ENCODE assay signal across 7 mouse cellular contexts in the genomic region with DNA sequence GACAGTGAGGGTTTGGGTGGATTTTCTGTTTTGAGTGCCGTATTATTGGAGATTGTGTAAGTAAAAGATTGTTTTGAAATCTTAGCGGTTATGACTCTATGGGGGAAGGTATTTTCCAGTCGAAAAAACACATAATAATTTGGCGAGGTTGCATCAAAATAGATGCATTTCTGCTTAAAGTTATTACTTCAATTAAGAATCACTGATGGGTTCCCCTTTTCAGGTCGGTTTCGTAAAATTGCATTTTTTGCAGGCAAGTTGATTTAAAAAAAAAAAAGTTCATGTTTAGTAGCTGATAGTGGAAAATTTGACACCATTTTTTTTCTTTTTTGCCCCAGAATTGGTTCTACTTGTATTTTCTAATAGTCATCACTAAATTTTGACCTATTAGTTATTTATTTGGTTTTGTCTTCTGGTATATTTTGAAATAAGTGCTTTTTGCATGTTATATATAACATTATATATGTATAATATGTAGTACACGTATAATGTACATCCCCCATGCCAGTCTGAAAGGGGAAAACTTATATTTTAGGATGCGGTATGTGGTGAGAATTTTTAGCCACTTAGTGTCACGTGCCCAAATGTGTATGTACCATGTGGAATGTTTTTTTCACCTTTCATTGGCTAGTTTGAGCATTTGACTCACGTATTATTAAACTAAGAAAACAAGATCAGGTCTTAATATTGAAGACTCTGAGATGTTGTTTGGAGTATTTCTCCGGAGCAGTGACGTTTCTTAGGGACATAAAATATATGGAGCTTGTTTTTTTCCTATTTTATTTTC. TPM values are rescaled to one million over a fixed set of nuclear protein-coding genes. Genes with fewer than 3 reads are reported as not detected.
A peak's percentile ranks its signal among the peaks of the same experiment; 100 is the strongest.
DNase-seq lines count a peak whose midpoint lies in the region; ATAC-seq and TF ChIP-seq lines count a peak whose summit lies in the region.

No protein-coding gene starts in this region.

- H3K4me2 ChIP-seq in limb, embryonic 14.5 days (replicated peaks; ENCODE audit: low read depth, low read length, severe bottlenecking): peak overlapping the region; percentile 67
- peak overlapping the region; percentile 74 for H3K4me2 ChIP-seq in stomach, embryonic 16.5 days (ENCODE audit: low read depth, low read length)

- TF ChIP-seq POLR2A in testis, adult 2 months (IDR thresholded peaks at IDR 0.05; ENCODE audit: control insufficient read depth, low read depth, low read length): no peak
- TF ChIP-seq POLR2A in limb, embryonic 14.5 days (IDR thresholded peaks at IDR 0.05; ENCODE audit: borderline replicate concordance, extremely low read depth, insufficient read depth, insufficient read length): no peak

- peaks cover 1% of the 10 kb centered on the region for H3K36me3 ChIP-seq in testis, adult 2 months (ENCODE audit: control insufficient read depth, insufficient read depth, low read length)
- peaks cover 27% of the 10 kb centered on the region for H3K36me3 ChIP-seq in forebrain, embryonic 10.5 days (replicated peaks)
- H3K36me3 ChIP-seq in limb, embryonic 14.5 days (ENCODE audit: control insufficient read depth, insufficient read depth, low read length): peaks cover 17% of the 10 kb centered on the region
- 0 out of 2 replicates have a peak, but pooled peaks cover 3% of the 10 kb centered on the region for H3K36me3 ChIP-seq in stomach, embryonic 16.5 days (ENCODE audit: control insufficient read depth, insufficient read depth, low read length)

- no peak for TF ChIP-seq CTCF in testis, adult 2 months (IDR thresholded peaks at IDR 0.05; ENCODE audit: control insufficient read depth, insufficient read depth, insufficient replicate concordance, low read depth, low read length)

- DNase-seq in testis, postnatal 14 days (ENCODE audit: low spot score): no peak
- DNase-seq in forebrain, embryonic 10.5 days (ENCODE audit: extremely low spot score, low spot score): no peak
- no peak for DNase-seq in limb, embryonic 14.5 days (ENCODE audit: low spot score)
- DNase-seq in ovary, postnatal 14 days (ENCODE audit: low spot score): no peak
- no peak for DNase-seq in left cerebral cortex, adult 9 months (ENCODE audit: low spot score in 2 of 2)

- H3K27ac ChIP-seq in testis, adult 2 months (ENCODE audit: control insufficient read depth, insufficient read depth, low read depth, low read length): peak overlapping the region; percentile 81
- peak overlapping the region; percentile 97 for H3K27ac ChIP-seq in forebrain, embryonic 10.5 days
- peak overlapping the region; percentile 100 for H3K27ac ChIP-seq in limb, embryonic 14.5 days (replicated peaks; ENCODE audit: low read depth, low read length)
- peak overlapping the region; percentile 100 for H3K27ac ChIP-seq in stomach, embryonic 16.5 days (ENCODE audit: low read length)

- no peaks in the 10 kb centered on the region for H3K9me3 ChIP-seq in forebrain, embryonic 10.5 days
- H3K9me3 ChIP-seq in limb, embryonic 14.5 days (ENCODE audit: control insufficient read depth, low read length): no peaks in the 10 kb centered on the region
- no peaks in the 10 kb centered on the region for H3K9me3 ChIP-seq in stomach, embryonic 16.5 days (replicated peaks; ENCODE audit: control insufficient read depth, low read length)

- H3K9ac ChIP-seq in limb, embryonic 14.5 days (ENCODE audit: low read depth, low read length, severe bottlenecking): peak overlapping the region; percentile 98
- peak overlapping the region; percentile 98 for H3K9ac ChIP-seq in stomach, embryonic 16.5 days (ENCODE audit: low read length)

- peaks cover 4% of the 10 kb centered on the region for H3K4me1 ChIP-seq in testis, adult 2 months (ENCODE audit: control insufficient read depth, insufficient read depth, low read length)
- H3K4me1 ChIP-seq in forebrain, embryonic 10.5 days: peaks cover 38% of the 10 kb centered on the region
- peaks cover 20% of the 10 kb centered on the region for H3K4me1 ChIP-seq in limb, embryonic 14.5 days (ENCODE audit: control insufficient read depth, insufficient read depth, low read length)
- H3K4me1 ChIP-seq in stomach, embryonic 16.5 days (ENCODE audit: control insufficient read depth, insufficient read depth, low read length): peaks cover 27% of the 10 kb centered on the region

- 31% methylated on average over 12 of the region's 12 CpGs for WGBS in forebrain, embryonic 10.5 days
- WGBS in limb, embryonic 14.5 days: 13% methylated on average over 12 of the region's 12 CpGs
- 5% methylated on average over 12 of the region's 12 CpGs for WGBS in stomach, embryonic 16.5 days

- H3K4me3 ChIP-seq in testis, adult 2 months (ENCODE audit: control insufficient read depth, low read depth, low read length): peak overlapping the region; percentile 96
- H3K4me3 ChIP-seq in forebrain, embryonic 10.5 days: peak overlapping the region; percentile 66
- peak overlapping the region; percentile 98 for H3K4me3 ChIP-seq in limb, embryonic 14.5 days (replicated peaks; ENCODE audit: low read length)
- peak overlapping the region; percentile 80 for H3K4me3 ChIP-seq in stomach, embryonic 16.5 days (replicated peaks; ENCODE audit: low read length)

- ATAC-seq in limb, embryonic 14.5 days (ENCODE audit: low FRiP score, low read depth): no peak
- no peak for ATAC-seq in stomach, embryonic 16.5 days (ENCODE audit: insufficient read depth, low FRiP score)

- H3K27me3 ChIP-seq in testis, adult 2 months (ENCODE audit: control insufficient read depth, insufficient read depth, low read length): no peaks in the 10 kb centered on the region
- no peaks in the 10 kb centered on the region for H3K27me3 ChIP-seq in forebrain, embryonic 10.5 days (ENCODE audit: poor library complexity, severe bottlenecking)
- no peaks in the 10 kb centered on the region for H3K27me3 ChIP-seq in limb, embryonic 14.5 days (ENCODE audit: control insufficient read depth, insufficient read depth, low read length)
- H3K27me3 ChIP-seq in stomach, embryonic 16.5 days (ENCODE audit: control insufficient read depth, insufficient read depth, low read length): no peaks in the 10 kb centered on the region

RNA-seq across cellular contexts. Expression of a gene that starts 1.3 kb away (rescaled TPM):
- polyA plus RNA-seq in testis, adult 2 months (2012; rRNA removed): 40.4 and 42.0 TPM in 2 replicates
- polyA plus RNA-seq in forebrain, embryonic 10.5 days (2016; fragmentation: Nextera tagmentation; extraction: Ambion mirVana): 13.4 and 13.8 TPM in 2 replicates
- polyA plus RNA-seq in limb, embryonic 14.5 days (2012; rRNA removed): 36.8 and 41.4 TPM in 2 replicates
- polyA plus RNA-seq in limb, embryonic 14.5 days (2014; fragmentation: Nextera tagmentation; extraction: Ambion mirVana): 37.4 and 38.6 TPM in 2 replicates
- polyA plus RNA-seq in stomach, embryonic 16.5 days (2015; fragmentation: Nextera tagmentation; extraction: Ambion mirVana): 46.8 and 46.9 TPM in 2 replicates

RNA-seq across cellular contexts. Expression of a gene that starts 1.3 kb away (rescaled TPM):
- polyA plus RNA-seq in testis, adult 2 months (2012; rRNA removed): 34.8 and 40.5 TPM in 2 replicates
- polyA plus RNA-seq in forebrain, embryonic 10.5 days (2016; fragmentation: Nextera tagmentation; extraction: Ambion mirVana): 257 and 290 TPM in 2 replicates
- polyA plus RNA-seq in limb, embryonic 14.5 days (2012; rRNA removed): 214 and 240 TPM in 2 replicates
- 296 and 326 TPM in 2 replicates for polyA plus RNA-seq in limb, embryonic 14.5 days (2014; fragmentation: Nextera tagmentation; extraction: Ambion mirVana)
- 493 and 511 TPM in 2 replicates for polyA plus RNA-seq in stomach, embryonic 16.5 days (2015; fragmentation: Nextera tagmentation; extraction: Ambion mirVana)

RNA-seq across cellular contexts. Expression of a gene that starts 10.6 kb away (rescaled TPM):
- polyA plus RNA-seq in testis, adult 2 months (2012; rRNA removed): 4.3 and 7.9 TPM in 2 replicates
- polyA plus RNA-seq in forebrain, embryonic 10.5 days (2016; fragmentation: Nextera tagmentation; extraction: Ambion mirVana): 34.8 and 40.0 TPM in 2 replicates
- 28.2 and 29.7 TPM in 2 replicates for polyA plus RNA-seq in limb, embryonic 14.5 days (2012; rRNA removed)
- 6.9 and 7.0 TPM in 2 replicates for polyA plus RNA-seq in limb, embryonic 14.5 days (2014; fragmentation: Nextera tagmentation; extraction: Ambion mirVana)
- 18.8 and 21.6 TPM in 2 replicates for polyA plus RNA-seq in stomach, embryonic 16.5 days (2015; fragmentation: Nextera tagmentation; extraction: Ambion mirVana)

RNA-seq across cellular contexts. Expression of a gene that starts 17.0 kb away (rescaled TPM):
- 23.1 and 24.8 TPM in 2 replicates for polyA plus RNA-seq in testis, adult 2 months (2012; rRNA removed)
- polyA plus RNA-seq in forebrain, embryonic 10.5 days (2016; fragmentation: Nextera tagmentation; extraction: Ambion mirVana): 31.6 and 34.3 TPM in 2 replicates
- 37.5 and 61.3 TPM in 2 replicates for polyA plus RNA-seq in limb, embryonic 14.5 days (2012; rRNA removed)
- 40.2 and 49.6 TPM in 2 replicates for polyA plus RNA-seq in limb, embryonic 14.5 days (2014; fragmentation: Nextera tagmentation; extraction: Ambion mirVana)
- 33.1 and 36.1 TPM in 2 replicates for polyA plus RNA-seq in stomach, embryonic 16.5 days (2015; fragmentation: Nextera tagmentation; extraction: Ambion mirVana)

RNA-seq across cellular contexts. Expression of a gene that starts 31.5 kb away (rescaled TPM):
- polyA plus RNA-seq in testis, adult 2 months (2012; rRNA removed): 64.0 and 88.9 TPM in 2 replicates
- 806 and 868 TPM in 2 replicates for polyA plus RNA-seq in forebrain, embryonic 10.5 days (2016; fragmentation: Nextera tagmentation; extraction: Ambion mirVana)
- 476 and 533 TPM in 2 replicates for polyA plus RNA-seq in limb, embryonic 14.5 days (2012; rRNA removed)
- 686 and 718 TPM in 2 replicates for polyA plus RNA-seq in limb, embryonic 14.5 days (2014; fragmentation: Nextera tagmentation; extraction: Ambion mirVana)
- polyA plus RNA-seq in stomach, embryonic 16.5 days (2015; fragmentation: Nextera tagmentation; extraction: Ambion mirVana): 1,034 and 1,067 TPM in 2 replicates
